Mouse (Mus musculus): ENCODE measurements around the gene Tomt. TPM values are rescaled to one million over a fixed set of nuclear protein-coding genes. Genes with fewer than 3 reads are reported as not detected.

Gene Tomt
- polyA plus RNA-seq, 1 experiment, result not detected

DNA sequence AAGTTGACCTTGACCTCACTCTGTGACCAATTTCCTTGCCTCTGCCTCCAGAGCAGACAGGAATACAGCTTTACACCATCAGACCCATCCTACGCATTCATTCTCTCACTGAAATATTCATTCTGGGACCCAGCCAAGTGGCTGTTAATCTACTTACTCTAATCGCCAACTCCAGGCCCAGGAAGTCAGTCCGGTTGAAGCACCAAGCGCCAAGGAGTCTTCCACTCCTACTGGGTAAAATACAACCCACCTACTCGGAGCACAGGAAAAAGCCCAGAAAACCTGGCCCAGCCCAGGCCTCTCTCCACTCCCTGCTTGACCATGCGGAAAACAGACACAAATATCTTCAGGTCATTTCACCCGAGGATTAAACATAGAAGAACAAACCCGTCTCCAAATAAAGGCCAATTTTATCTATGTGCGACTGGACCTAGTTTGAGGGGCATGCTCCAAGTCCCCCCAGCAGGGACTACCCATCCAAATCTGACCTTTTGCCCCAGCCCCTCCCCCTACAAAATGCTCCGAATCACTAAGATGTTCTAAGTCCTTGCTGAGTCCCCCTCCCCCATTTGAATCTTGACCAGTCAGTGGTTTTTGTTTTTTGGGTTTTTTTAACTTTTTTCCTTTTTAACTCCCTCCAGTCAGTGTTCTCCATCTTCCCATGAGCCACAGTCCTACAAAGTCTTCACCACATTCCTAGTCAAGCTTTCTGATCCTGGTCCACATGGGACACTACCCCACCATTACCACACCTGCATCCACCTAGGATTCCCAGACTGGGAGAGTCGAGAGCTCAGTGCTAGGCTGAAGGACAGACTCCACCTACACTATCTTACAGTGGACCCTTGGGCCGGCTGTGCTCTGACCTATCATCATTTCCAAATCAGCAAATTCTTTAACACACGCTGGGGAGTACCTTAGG, 37.7 kb downstream of the Tomt start:
- no peak overlapping the region for H3K27ac ChIP-seq (ENCODE audit: insufficient read depth, low read depth, low read length)
- TF ChIP-seq POLR2A (IDR thresholded peaks at IDR 0.05; ENCODE audit: insufficient read depth, low read depth, low read length) (no peak), CTCF (IDR thresholded peaks at IDR 0.05; ENCODE audit: insufficient read depth, low read depth, low read length) (no peak)
- H3K4me3 ChIP-seq (ENCODE audit: insufficient read depth, low read depth, low read length), result no peak overlapping the region
- WGBS, result 67% methylated on average over 13 of the region's 13 CpGs
- H3K4me1 ChIP-seq (ENCODE audit: control insufficient read depth, insufficient read depth, low read length), result peaks cover 3% of the 10 kb centered on the region; the same call in 1 of the 2 replicates

DNA sequence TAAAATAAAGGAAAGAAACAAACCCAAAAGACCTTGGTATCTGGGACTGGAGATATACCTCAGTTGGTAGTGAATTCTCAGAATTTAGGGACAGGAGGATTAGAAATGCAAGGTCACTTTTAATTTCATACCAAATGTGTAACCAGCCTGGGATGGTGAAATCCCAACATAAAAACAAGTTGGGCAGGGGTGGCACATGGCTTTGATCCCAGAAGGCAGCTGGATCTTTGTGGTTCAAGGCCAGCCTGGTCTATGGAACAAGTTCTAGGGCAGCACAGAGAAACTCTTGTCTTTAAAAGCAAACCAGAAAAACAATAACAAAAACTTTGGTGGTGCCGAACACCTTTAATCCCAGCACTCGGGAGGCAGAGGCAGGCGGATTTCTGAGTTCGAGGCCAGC, 38.7 kb downstream of the Tomt start:
- Histone ChIP-seq H3K27ac (ENCODE audit: insufficient read depth, low read depth, low read length) (no peak overlapping the region), H3K4me1 (ENCODE audit: control insufficient read depth, insufficient read depth, low read length) (peaks cover 3% of the 10 kb centered on the region; the same call in 1 of the 2 replicates), H3K4me3 (ENCODE audit: insufficient read depth, low read depth, low read length) (no peak overlapping the region)
- WGBS, result 99% methylated on average over 4 of the region's 4 CpGs
- TF ChIP-seq POLR2A (IDR thresholded peaks at IDR 0.05; ENCODE audit: insufficient read depth, low read depth, low read length), result no peak

DNA sequence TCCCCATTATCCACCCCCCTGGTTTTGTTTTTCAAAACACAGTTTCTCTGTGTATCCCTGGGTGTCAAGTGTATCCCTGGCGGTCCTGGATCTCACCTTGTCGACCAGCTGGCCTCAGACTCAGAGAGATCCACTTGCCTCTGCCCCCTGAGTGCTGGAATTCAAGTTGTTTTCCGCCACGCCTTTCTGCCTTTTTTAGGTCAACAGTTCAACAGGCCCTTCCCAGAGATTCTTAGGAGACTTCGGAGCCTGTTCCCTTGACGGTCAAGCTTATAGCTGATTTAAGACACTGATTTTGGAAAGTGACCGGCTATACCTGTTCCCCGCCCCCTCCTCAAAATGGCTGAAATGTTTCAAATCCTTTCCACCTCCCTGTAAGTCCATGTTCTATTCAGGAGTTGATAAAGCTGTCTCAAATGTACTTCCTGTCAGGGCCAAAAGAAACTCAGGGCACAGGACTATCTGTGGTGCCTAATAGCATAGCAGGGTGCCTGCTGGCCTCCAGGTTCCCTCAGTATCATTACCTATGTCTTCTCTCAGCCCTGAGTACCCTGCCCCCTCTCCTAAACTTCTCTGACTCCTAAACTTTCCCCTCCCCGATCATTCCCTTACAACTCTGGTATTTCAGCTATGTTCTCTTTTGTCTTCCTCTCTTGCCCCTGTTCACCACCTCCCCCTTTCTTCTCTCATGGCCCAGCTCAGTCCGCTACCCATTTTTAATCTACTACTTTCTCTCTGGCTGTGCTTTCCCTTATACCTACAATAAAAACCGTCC, 39.5 kb downstream of the Tomt start:
- 82% methylated on average over 11 of the region's 11 CpGs for WGBS
- Histone ChIP-seq H3K27ac (ENCODE audit: insufficient read depth, low read depth, low read length) (no peak overlapping the region), H3K4me3 (ENCODE audit: insufficient read depth, low read depth, low read length) (no peak overlapping the region), H3K4me1 (ENCODE audit: control insufficient read depth, insufficient read depth, low read length) (peaks cover 3% of the 10 kb centered on the region; the same call in 1 of the 2 replicates)
- no peak for TF ChIP-seq POLR2A (IDR thresholded peaks at IDR 0.05; ENCODE audit: insufficient read depth, low read depth, low read length)
- TF ChIP-seq CTCF (IDR thresholded peaks at IDR 0.05; ENCODE audit: insufficient read depth, low read depth, low read length), result no peak

DNA sequence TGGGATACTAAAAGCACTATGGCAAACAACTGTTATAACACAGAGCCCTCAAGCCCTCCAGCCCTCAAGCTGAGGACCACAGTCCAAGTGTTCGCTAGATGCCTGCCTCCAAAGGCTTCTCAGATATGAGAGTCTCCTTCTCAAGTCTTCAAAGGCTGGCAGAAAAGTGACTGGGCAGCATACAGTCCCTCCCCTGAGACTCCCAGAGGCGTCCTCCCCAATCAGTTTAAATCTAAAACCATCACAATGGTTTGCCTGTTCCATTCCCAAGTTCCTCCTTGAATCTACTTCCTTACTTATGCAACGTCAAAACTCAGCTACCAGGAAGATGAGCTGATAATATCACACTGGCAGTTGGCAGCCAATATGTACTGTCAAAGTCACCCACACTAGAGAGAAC, 42.7 kb downstream of the Tomt start, which contains the start of gene Anapc15:
Anapc15 (plus strand) TSS at position 301 of the 400 bp plus-strand sequence.
- 78% methylated on average over 3 of the region's 3 CpGs for WGBS
- TF ChIP-seq POLR2A (IDR thresholded peaks at IDR 0.05; ENCODE audit: insufficient read depth, low read depth, low read length) (no peak), CTCF (IDR thresholded peaks at IDR 0.05; ENCODE audit: insufficient read depth, low read depth, low read length) (no peak)
- no peak within 1 kb of the TSS for H3K27ac ChIP-seq (ENCODE audit: insufficient read depth, low read depth, low read length)
- no peaks in the 10 kb centered on the region for H3K4me1 ChIP-seq (ENCODE audit: control insufficient read depth, insufficient read depth, low read length)
- H3K4me3 ChIP-seq (ENCODE audit: insufficient read depth, low read depth, low read length), result no peak within 1 kb of the TSS

DNA sequence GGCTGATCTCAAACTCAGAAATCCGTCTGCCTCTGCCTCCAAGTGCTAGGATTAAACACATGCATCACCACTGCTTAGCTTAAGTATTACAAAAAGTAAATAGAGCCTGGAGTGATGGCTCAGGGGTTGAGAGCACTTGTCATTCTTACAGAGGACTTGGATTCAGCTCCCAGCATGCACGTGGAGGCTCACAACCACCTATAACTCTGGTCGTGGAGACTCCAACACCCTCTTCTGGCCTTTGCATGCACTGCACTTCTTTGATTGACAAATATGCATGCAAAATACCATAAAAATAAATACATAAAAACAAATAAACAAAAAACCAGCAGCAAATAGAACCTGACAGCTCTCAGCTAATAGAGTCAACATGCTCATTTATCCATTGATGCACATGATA, 43.9 kb downstream of the Tomt start:
- 85% methylated on average over 3 of the region's 3 CpGs for WGBS
- Histone ChIP-seq H3K4me3 (ENCODE audit: insufficient read depth, low read depth, low read length) (no peak overlapping the region), H3K27ac (ENCODE audit: insufficient read depth, low read depth, low read length) (no peak overlapping the region), H3K4me1 (ENCODE audit: control insufficient read depth, insufficient read depth, low read length) (no peaks in the 10 kb centered on the region)
- TF ChIP-seq POLR2A (IDR thresholded peaks at IDR 0.05; ENCODE audit: insufficient read depth, low read depth, low read length) (no peak), CTCF (IDR thresholded peaks at IDR 0.05; ENCODE audit: insufficient read depth, low read depth, low read length) (no peak)

DNA sequence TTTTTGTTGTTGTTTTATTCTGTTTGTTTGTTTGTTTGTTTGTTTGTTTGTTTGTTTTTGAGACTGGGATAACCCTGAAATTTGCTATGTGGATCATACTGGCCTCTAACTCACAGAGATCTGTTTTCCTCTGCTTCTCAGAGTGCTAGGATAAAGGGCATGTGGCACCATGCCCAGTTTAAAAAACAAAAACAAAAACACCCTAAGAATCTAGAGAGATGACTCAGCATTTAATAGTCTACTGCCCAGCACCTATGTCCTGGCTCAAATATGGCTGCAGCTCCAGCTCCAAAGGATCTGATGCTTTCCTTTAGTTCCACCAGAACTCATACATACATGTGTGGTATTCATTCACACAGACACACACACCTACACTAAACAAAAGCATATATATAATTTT, 45.2 kb downstream of the Tomt start:
- no peak overlapping the region for H3K27ac ChIP-seq (ENCODE audit: insufficient read depth, low read depth, low read length)
- no peaks in the 10 kb centered on the region for H3K4me1 ChIP-seq (ENCODE audit: control insufficient read depth, insufficient read depth, low read length)
- H3K4me3 ChIP-seq (ENCODE audit: insufficient read depth, low read depth, low read length), result no peak overlapping the region
- TF ChIP-seq POLR2A (IDR thresholded peaks at IDR 0.05; ENCODE audit: insufficient read depth, low read depth, low read length) (no peak), CTCF (IDR thresholded peaks at IDR 0.05; ENCODE audit: insufficient read depth, low read depth, low read length) (no peak)

DNA sequence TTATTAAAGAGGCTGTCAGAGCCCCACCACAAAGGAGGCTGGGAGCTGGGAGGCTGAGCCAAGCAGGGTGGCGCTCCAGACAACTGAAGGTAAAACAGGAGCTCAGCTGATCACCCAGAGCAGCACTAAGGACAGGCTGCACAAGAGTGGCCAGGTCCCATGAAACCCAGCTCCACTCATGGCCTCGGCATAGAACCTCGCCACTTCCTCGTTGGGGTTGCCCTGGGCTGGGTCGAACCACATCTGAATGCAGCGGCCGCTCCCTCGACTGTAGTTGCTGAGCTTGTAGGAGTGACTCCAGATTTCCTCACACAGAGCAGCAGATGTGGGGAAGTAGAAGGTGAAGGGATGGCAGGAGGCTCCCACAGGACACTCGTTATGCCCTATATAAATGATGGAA, 47.8 kb downstream of the Tomt start:
- WGBS, result 84% methylated on average over 9 of the region's 9 CpGs
- Histone ChIP-seq H3K4me3 (ENCODE audit: insufficient read depth, low read depth, low read length) (no peak overlapping the region), H3K4me1 (ENCODE audit: control insufficient read depth, insufficient read depth, low read length) (no peaks in the 10 kb centered on the region), H3K27ac (ENCODE audit: insufficient read depth, low read depth, low read length) (no peak overlapping the region)
- TF ChIP-seq CTCF (IDR thresholded peaks at IDR 0.05; ENCODE audit: insufficient read depth, low read depth, low read length), result no peak
- no peak for TF ChIP-seq POLR2A (IDR thresholded peaks at IDR 0.05; ENCODE audit: insufficient read depth, low read depth, low read length)

DNA sequence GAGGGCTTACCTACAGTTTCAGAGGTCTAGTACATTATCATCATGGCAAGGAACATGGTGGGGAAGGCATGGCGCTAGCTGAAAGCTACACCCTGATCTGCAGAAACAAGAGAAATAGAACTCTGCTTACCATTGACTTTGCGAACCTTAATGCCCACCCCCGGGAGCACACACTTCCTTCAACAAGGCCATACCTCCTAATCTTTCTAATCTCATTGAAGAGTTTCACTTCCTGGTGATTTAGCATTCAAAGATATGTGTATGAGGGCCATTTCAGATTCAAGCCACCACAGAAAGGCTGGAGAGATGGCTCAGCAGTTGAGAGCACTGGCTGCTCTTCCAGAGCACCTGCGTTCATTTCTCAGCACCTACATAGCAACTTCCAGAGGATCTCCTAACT, 49.1 kb downstream of the Tomt start, which contains the start of gene Folr2:
Folr2 (minus strand) TSS at position 101 of the 400 bp plus-strand sequence.
- WGBS, result 88% methylated on average over 4 of the region's 4 CpGs
- no peaks in the 10 kb centered on the region for H3K4me1 ChIP-seq (ENCODE audit: control insufficient read depth, insufficient read depth, low read length)
- H3K27ac ChIP-seq (ENCODE audit: insufficient read depth, low read depth, low read length), result no peak within 1 kb of the TSS
- TF ChIP-seq POLR2A (IDR thresholded peaks at IDR 0.05; ENCODE audit: insufficient read depth, low read depth, low read length), result no peak
- no peak for TF ChIP-seq CTCF (IDR thresholded peaks at IDR 0.05; ENCODE audit: insufficient read depth, low read depth, low read length)
- no peak within 1 kb of the TSS for H3K4me3 ChIP-seq (ENCODE audit: insufficient read depth, low read depth, low read length)

DNA sequence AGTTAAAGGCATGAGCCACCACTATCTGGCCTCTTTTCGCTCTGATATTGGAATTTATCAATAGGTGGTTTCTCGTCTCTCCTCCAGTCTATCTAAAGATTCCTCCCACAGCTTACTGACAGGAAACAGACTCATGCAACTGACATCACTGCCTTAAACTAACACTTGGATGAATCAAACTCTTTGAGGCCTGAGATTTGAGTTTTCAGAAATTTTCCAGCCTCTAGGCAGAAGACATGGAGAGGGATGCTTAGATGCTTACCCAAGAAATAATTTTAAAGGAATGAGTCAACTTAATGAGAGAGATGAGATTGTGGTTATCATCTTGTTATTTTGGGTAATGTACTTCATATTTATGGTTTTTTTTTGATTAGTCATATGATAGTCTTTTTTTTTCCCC, 52.3 kb downstream of the Tomt start:
- 87% methylated on average over 2 of the region's 2 CpGs for WGBS
- Histone ChIP-seq H3K27ac (ENCODE audit: insufficient read depth, low read depth, low read length) (no peak overlapping the region), H3K4me1 (ENCODE audit: control insufficient read depth, insufficient read depth, low read length) (no peaks in the 10 kb centered on the region), H3K4me3 (ENCODE audit: insufficient read depth, low read depth, low read length) (no peak overlapping the region)
- no peak for TF ChIP-seq POLR2A (IDR thresholded peaks at IDR 0.05; ENCODE audit: insufficient read depth, low read depth, low read length)
- TF ChIP-seq CTCF (IDR thresholded peaks at IDR 0.05; ENCODE audit: insufficient read depth, low read depth, low read length), result no peak

Measured in olfactory bulb, adult 2 months (tissue).